Mouse (Mus musculus) brown adipose tissue, adult 24 weeks (tissue): Measurements from ENCODE around the gene Fbxo27. TPM values are rescaled to one million over a fixed set of nuclear protein-coding genes. Genes with fewer than 3 reads are reported as not detected.
"Not testable (repeated sequence)": the region's sequence is repeated elsewhere in the genome, so short reads cannot be mapped to it uniquely, and the experiment has no call there.

Source experiments
- H3K27ac ChIP-seq: fragments of 200-500 bp; replicated peaks from 2 replicates; pipeline ENCODE4 v1.5.1; 2012; ENCODE audit warnings: low read depth, mild to moderate bottlenecking, low read length
- H3K4me1 ChIP-seq: fragments of 200-500 bp; 2 replicates; pipeline ENCODE4 v1.6.1; 2012; ENCODE audit warnings: low read length, mixed read lengths; ENCODE audit not compliant: control insufficient read depth, insufficient read depth, insufficient read length
- H3K4me3 ChIP-seq: fragments of 200-500 bp; 2 replicates; pipeline ENCODE4 v1.5.1; 2012; ENCODE audit warnings: low read depth, mild to moderate bottlenecking, low read length, moderate library complexity; ENCODE audit not compliant: insufficient read depth
- polyA plus RNA-seq: library from polyadenylated mRNA; stranded (reverse); fragments of >200 nt; gene quantifications from 2 replicates; pipeline ENCODE4 v1.2.4, GENCODE M21; 2012; ENCODE audit not compliant: missing spikeins, insufficient read depth, insufficient read length

Gene Fbxo27
- polyA plus RNA-seq, 1 experiment: 1.2 TPM

- peak overlapping the region; percentile 60 for H3K4me3 ChIP-seq
- H3K4me1 ChIP-seq: no peaks in the 10 kb centered on the region
- H3K27ac ChIP-seq: no peak overlapping the region
Observed at GRCm38 (mm10) chr7:28693321-28693966, 795 bp downstream of the Fbxo27 start.

- H3K4me3 ChIP-seq: no peak overlapping the region
Observed at GRCm38 (mm10) chr7:28694423-28694822, 1.8 kb downstream of the Fbxo27 start.

GRCm38 (mm10) chr7:28694966-28695511, 2.4 kb downstream of the Fbxo27 start:
- H3K4me1 ChIP-seq: no peaks in the 10 kb centered on the region
- no peak overlapping the region for H3K4me3 ChIP-seq
- H3K27ac ChIP-seq: no peak overlapping the region

More at GRCm38 (mm10) chr7:28694423-28694822, 1.8 kb downstream of the Fbxo27 start:
- no peak overlapping the region for H3K27ac ChIP-seq
- no peaks in the 10 kb centered on the region for H3K4me1 ChIP-seq

GRCm38 (mm10) chr7:28697277-28697676, 4.6 kb downstream of the Fbxo27 start:
- no peak overlapping the region for H3K4me3 ChIP-seq
- H3K4me1 ChIP-seq: no peaks in the 10 kb centered on the region
- H3K27ac ChIP-seq: no peak overlapping the region

GRCm38 (mm10) chr7:28700269-28700668, 7.6 kb downstream of the Fbxo27 start:
- Histone ChIP-seq H3K27ac (no peak overlapping the region), H3K4me1 (no peaks in the 10 kb centered on the region), H3K4me3 (no peak overlapping the region)

- H3K4me1 ChIP-seq: not testable (repeated sequence)
Observed at GRCm38 (mm10) chr7:28701306-28701705, 8.7 kb downstream of the Fbxo27 start.

GRCm38 (mm10) chr7:28702601-28703143, 10.0 kb downstream of the Fbxo27 start:
- Histone ChIP-seq H3K27ac (no peak overlapping the region), H3K4me1 (no peaks in the 10 kb centered on the region), H3K4me3 (no peak overlapping the region)

More at GRCm38 (mm10) chr7:28701306-28701705, 8.7 kb downstream of the Fbxo27 start:
- not testable (repeated sequence) for H3K27ac ChIP-seq, H3K4me3 ChIP-seq

- H3K4me1 ChIP-seq: no peaks in the 10 kb centered on the region
- H3K4me3 ChIP-seq: no peak overlapping the region
- H3K27ac ChIP-seq: no peak overlapping the region
Observed at GRCm38 (mm10) chr7:28709454-28709853, 16.8 kb downstream of the Fbxo27 start.

GRCm38 (mm10) chr7:28710962-28711361, 18.3 kb downstream of the Fbxo27 start:
- H3K4me3 ChIP-seq: no peak overlapping the region
- H3K27ac ChIP-seq: no peak overlapping the region
- no peaks in the 10 kb centered on the region for H3K4me1 ChIP-seq

- H3K4me3 ChIP-seq: no peak overlapping the region
- no peak overlapping the region for H3K27ac ChIP-seq
- no peaks in the 10 kb centered on the region for H3K4me1 ChIP-seq
Observed at GRCm38 (mm10) chr7:28714667-28715066, 22.0 kb downstream of the Fbxo27 start.

- Histone ChIP-seq H3K27ac (no peak overlapping the region), H3K4me3 (no peak overlapping the region), H3K4me1 (no peaks in the 10 kb centered on the region)
Observed at GRCm38 (mm10) chr7:28715598-28715997, 22.9 kb downstream of the Fbxo27 start.

- Histone ChIP-seq H3K27ac (no peak within 1 kb of the TSS), H3K4me3 (peak within 1 kb of the TSS; percentile 63), H3K4me1 (no peaks in the 10 kb centered on the region)
Observed at GRCm38 (mm10) chr7:28716590-28717281, 24.1 kb downstream of the Fbxo27 start, which contains the start of gene Fbxo17. Gene Fbxo17, plus strand, starts transcription at chr7:28716804.

GRCm38 (mm10) chr7:28717726-28718125, 25.1 kb downstream of the Fbxo27 start:
- Histone ChIP-seq H3K4me1 (no peaks in the 10 kb centered on the region), H3K27ac (no peak overlapping the region), H3K4me3 (no peak overlapping the region)

GRCm38 (mm10) chr7:28719159-28719558, 26.5 kb downstream of the Fbxo27 start:
- Histone ChIP-seq H3K4me1 (no peaks in the 10 kb centered on the region), H3K4me3 (no peak overlapping the region), H3K27ac (no peak overlapping the region)

- Histone ChIP-seq H3K4me3 (no peak overlapping the region), H3K4me1 (no peaks in the 10 kb centered on the region), H3K27ac (no peak overlapping the region)
Observed at GRCm38 (mm10) chr7:28719650-28720049, 27.0 kb downstream of the Fbxo27 start.
